Mouse (Mus musculus): ENCODE results near the gene Dact3.

DNA sequence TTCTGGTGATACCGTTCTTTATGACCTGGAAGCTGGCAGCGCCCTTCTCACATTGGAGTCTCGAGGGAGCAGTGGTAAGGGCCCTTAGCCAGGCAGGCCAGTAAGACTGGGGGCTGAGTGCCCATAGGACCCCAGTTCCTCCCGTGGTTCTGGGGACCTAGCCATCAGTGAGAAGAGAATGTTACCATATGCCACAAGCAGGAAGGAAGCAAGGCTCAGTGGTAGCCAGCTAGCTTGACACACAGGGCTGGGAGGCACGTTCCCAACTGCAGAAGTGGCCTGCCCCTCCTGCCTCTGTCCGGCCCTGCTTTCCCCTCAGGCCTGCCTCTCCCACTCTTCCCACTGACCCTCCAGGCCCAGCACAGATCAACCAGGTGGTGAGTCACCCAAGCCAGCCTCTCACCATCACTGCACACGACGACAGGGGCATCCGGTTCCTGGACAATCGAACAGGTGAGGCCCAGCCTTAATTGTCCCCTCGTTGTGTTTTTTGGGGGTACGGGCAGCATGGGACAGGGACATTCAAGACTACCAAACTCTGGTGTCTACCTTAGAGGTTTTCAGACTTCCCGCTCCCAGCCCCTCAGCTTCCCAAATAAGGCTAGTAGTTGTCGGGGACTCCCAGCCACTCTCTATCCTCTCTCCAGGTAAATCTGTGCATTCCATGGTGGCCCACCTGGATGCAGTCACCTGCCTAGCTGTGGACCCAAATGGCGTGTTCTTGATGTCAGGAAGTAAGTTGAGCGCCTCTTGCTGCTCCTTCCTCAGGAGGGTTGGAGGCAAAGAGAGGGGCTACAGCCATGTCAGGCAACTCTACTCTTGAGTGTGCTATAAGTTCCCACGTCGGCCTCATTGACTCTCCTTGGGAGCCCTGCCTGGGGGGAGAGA, 37.0 kb upstream of the Dact3 start:
- TF ChIP-seq POLR2A (IDR thresholded peaks at IDR 0.05; ENCODE audit: extremely low read depth, insufficient read depth, low read length) = no peak
- no peak for TF ChIP-seq CTCF (IDR thresholded peaks at IDR 0.05; ENCODE audit: extremely low read depth, insufficient read depth, low read length)
